Mouse (Mus musculus) ES-E14 (cell line): ENCODE measurements at regions not wholly inside any gene's neighbourhood (a gene's known extent, or its start where the extent isn't known, plus 50 kb on each side); places are given as distances from the start of the nearest gene placed in this dataset.

Experiments
- DNase-seq: peaks from one replicate; pipeline ENCODE4 v3.0.0-alpha.2; 2013; ENCODE audit warnings: low read depth, low spot score
- H3K27ac ChIP-seq: 2 replicates; pipeline ENCODE4 v1.5.1; 2012; ENCODE audit warnings: low read depth, mild to moderate bottlenecking, low read length, moderate library complexity, mixed read lengths; ENCODE audit not compliant: poor library complexity, insufficient read depth, severe bottlenecking
- H3K36me3 ChIP-seq: 2 replicates; pipeline ENCODE4 v1.6.1; 2012; ENCODE audit warnings: mild to moderate bottlenecking, low read length, moderate library complexity, mixed read lengths; ENCODE audit not compliant: control insufficient read depth, poor library complexity, insufficient read depth, severe bottlenecking
- H3K4me1 ChIP-seq, 2 experiments: fragments of 150-350 bp in 1 of 2; sonication (generic) in 1 of 2; 2 replicates each; pipeline ENCODE4 v1.6.1; 2012; ENCODE audit warnings: low read length in 2 of 2, mild to moderate bottlenecking in 1 of 2, mixed read lengths in 1 of 2; ENCODE audit not compliant: control insufficient read depth in 2 of 2, insufficient read depth in 2 of 2, poor library complexity in 1 of 2
- H3K4me3 ChIP-seq, 2 experiments: fragments of 150-350 bp in 1 of 2; sonication (generic) in 1 of 2; 2 replicates each; pipeline ENCODE4 v1.5.1; 2012; ENCODE audit warnings: low read length in 2 of 2, low read depth in 1 of 2, mild to moderate bottlenecking in 1 of 2, mixed read lengths in 1 of 2; ENCODE audit not compliant: insufficient read depth in 1 of 2, poor library complexity in 1 of 2, severe bottlenecking in 1 of 2
- H3K9ac ChIP-seq: 2 replicates; pipeline ENCODE4 v1.6.1; 2012; ENCODE audit warnings: low read depth, mild to moderate bottlenecking, low read length, mixed read lengths; ENCODE audit not compliant: poor library complexity, insufficient read depth, severe bottlenecking
- H3K9me3 ChIP-seq: fragments of 150-350 bp; sonication (generic); 2 replicates; pipeline ENCODE4 v1.6.1; 2012; ENCODE audit warnings: low read depth, mild to moderate bottlenecking, low read length; ENCODE audit not compliant: control insufficient read depth, insufficient read depth
- CHD2 ChIP-seq: IDR thresholded peaks from 2 replicates; pipeline ENCODE4 v1.6.1; 2014; ENCODE audit warnings: mild to moderate bottlenecking, low read depth, low read length, inconsistent platforms
- HCFC1 ChIP-seq: IDR thresholded peaks from 2 replicates; pipeline ENCODE4 v1.6.1; 2012; ENCODE audit warnings: low read length, inconsistent platforms, borderline replicate concordance; ENCODE audit not compliant: insufficient read depth
- MAFK ChIP-seq: IDR thresholded peaks from 2 replicates; pipeline ENCODE4 v1.6.1; 2014; ENCODE audit warnings: mild to moderate bottlenecking, low read depth, low read length, inconsistent platforms; ENCODE audit not compliant: insufficient read depth
- ZC3H11A ChIP-seq: IDR thresholded peaks from 2 replicates; pipeline ENCODE4 v1.6.1; 2012; ENCODE audit warnings: low read depth, mild to moderate bottlenecking, inconsistent platforms, low read length, borderline replicate concordance
- ZNF384 ChIP-seq: IDR thresholded peaks from 2 replicates; pipeline ENCODE4 v1.6.1; 2012; ENCODE audit warnings: low read depth, low read length, inconsistent platforms
- in situ Hi-C, 2 experiments: fragments of 600-800 bp; cut with MboI; formaldehyde crosslinking; loops; one replicate each; pipeline ENCODE4 v1.15.1; 2025; ENCODE audit warnings: low sequenced_read_pairs in 2 of 2, inconsistent platforms in 1 of 2; ENCODE audit not compliant: unreplicated experiment in 2 of 2

- H3K4me1 ChIP-seq, result no peaks in the 10 kb centered on the region
- in situ Hi-C loops, result no loop called here
- no peaks in the 10 kb centered on the region for H3K36me3 ChIP-seq
- TF ChIP-seq CHD2, result no peak
- TF ChIP-seq MAFK, result no peak
- TF ChIP-seq ZNF384, result no peak
- TF ChIP-seq ZC3H11A, result no peak
- TF ChIP-seq HCFC1, result no peak
- DNase-seq, result no peak
- H3K9ac ChIP-seq, result no peak overlapping the region
- no peaks in the 10 kb centered on the region for H3K9me3 ChIP-seq
- H3K27ac ChIP-seq, result no peak overlapping the region
- H3K4me3 ChIP-seq, result no peak overlapping the region
These were observed 152.6 kb upstream of the Tars start for GRCm38 (mm10) chr15:11552110-11552509.

- H3K4me3 ChIP-seq, result no peak overlapping the region
- H3K36me3 ChIP-seq, result no peaks in the 10 kb centered on the region
- no peak overlapping the region for H3K27ac ChIP-seq
- H3K9me3 ChIP-seq, result no peaks in the 10 kb centered on the region
- in situ Hi-C loops, result no loop called here
- TF ChIP-seq ZNF384 (no peak), ZC3H11A (no peak), CHD2 (no peak), MAFK (no peak), HCFC1 (no peak)
- DNase-seq, result no peak
- no peak overlapping the region for H3K9ac ChIP-seq
- H3K4me1 ChIP-seq, result no peaks in the 10 kb centered on the region
These were observed 140.0 kb upstream of the Tars start for GRCm38 (mm10) chr15:11539485-11539884.

- H3K9me3 ChIP-seq, result no peaks in the 10 kb centered on the region
- TF ChIP-seq MAFK (no peak), HCFC1 (no peak), ZNF384 (no peak), ZC3H11A (no peak), CHD2 (no peak)
- H3K4me1 ChIP-seq, result no peaks in the 10 kb centered on the region
- H3K36me3 ChIP-seq, result no peaks in the 10 kb centered on the region
- H3K9ac ChIP-seq, result no peak overlapping the region
- H3K4me3 ChIP-seq, result no peak overlapping the region
- in situ Hi-C loops, result no loop called here
- DNase-seq, result no peak
- H3K27ac ChIP-seq, result no peak overlapping the region
These were observed 136.7 kb upstream of the Tars start for GRCm38 (mm10) chr15:11536076-11536620.

- no peaks in the 10 kb centered on the region for H3K9me3 ChIP-seq
- no peaks in the 10 kb centered on the region for H3K36me3 ChIP-seq
- no peak overlapping the region for H3K27ac ChIP-seq
- no peak for DNase-seq
- TF ChIP-seq HCFC1 (no peak), ZNF384 (no peak), CHD2 (no peak), MAFK (no peak), ZC3H11A (no peak)
- H3K4me1 ChIP-seq, result no peaks in the 10 kb centered on the region
- no peak overlapping the region for H3K4me3 ChIP-seq
- in situ Hi-C loops, result no loop called here
- H3K9ac ChIP-seq, result no peak overlapping the region
These were observed 135.2 kb upstream of the Tars start for GRCm38 (mm10) chr15:11534404-11535251.
